Mouse (Mus musculus) C2C12 (cell line): ENCODE measurements around the gene Dnal1.

Source experiments
- CEBPB ChIP-seq: IDR thresholded peaks from one replicate; pipeline ENCODE4 v1.6.1; 2011; ENCODE audit warnings: low read depth, mild to moderate bottlenecking, control low read depth, moderate library complexity
- CTCF ChIP-seq: IDR thresholded peaks from one replicate; pipeline ENCODE4 v1.5.1; 2011; ENCODE audit not compliant: control insufficient read depth, insufficient read depth, insufficient read length
- FOSL1 ChIP-seq: IDR thresholded peaks from one replicate; pipeline ENCODE4 v1.8.0; 2011; ENCODE audit warnings: mild to moderate bottlenecking, low read length; ENCODE audit not compliant: poor library complexity, insufficient read depth, severe bottlenecking
- MAX ChIP-seq: IDR thresholded peaks from one replicate; pipeline ENCODE4 v1.6.1; 2011; ENCODE audit warnings: mild to moderate bottlenecking, control low read depth
- MYOD1 ChIP-seq: IDR thresholded peaks from one replicate; pipeline ENCODE4 v1.6.1; 2011; ENCODE audit warnings: low read depth; ENCODE audit not compliant: control insufficient read depth, insufficient read length
- MYOG ChIP-seq: IDR thresholded peaks from one replicate; pipeline ENCODE4 v1.6.1; 2011; ENCODE audit not compliant: control insufficient read depth, insufficient read length; ENCODE audit errors: extremely low read depth
- USF1 ChIP-seq: IDR thresholded peaks from one replicate; pipeline ENCODE4 v1.6.1; 2011; ENCODE audit warnings: low read depth, mild to moderate bottlenecking, control low read depth, moderate library complexity

GRCm38 (mm10) chr12:84148622-84149012 lies 34.5 kb downstream of the Dnal1 start:
- TF ChIP-seq CTCF: no peak
- no peak for TF ChIP-seq MYOD1
- no peak for TF ChIP-seq USF1
- no peak for TF ChIP-seq MAX
- no peak for TF ChIP-seq MYOG
- no peak for TF ChIP-seq CEBPB
- no peak for TF ChIP-seq FOSL1
